Mouse (Mus musculus) liver, embryonic 14.5 days (tissue): ENCODE data around the gene Raver1. TPM values are rescaled to one million over a fixed set of nuclear protein-coding genes. Genes with fewer than 3 reads are reported as not detected.
A peak's percentile ranks its signal among the peaks of the same experiment; 100 is the strongest.

ENCODE experiments used
- ATAC-seq: fragments of 200-750 bp; cut with Nextera tagmentation; 2 replicates; pipeline ENCODE4 v1.8.0; 2017; ENCODE audit warnings: moderate number of reproducible peaks, mild to moderate bottlenecking, moderate library complexity; ENCODE audit not compliant: insufficient read depth
- DNase-seq, 3 experiments: peaks; one replicate each; pipeline ENCODE4 v3.0.0-alpha.2; 2012 to 2013; ENCODE audit warnings: low read depth in 3 of 3, low spot score in 3 of 3
- H3K27ac ChIP-seq: fragments of 300-500 bp; sonication (generic); 2 replicates; pipeline ENCODE4 v1.5.1; 2014; ENCODE audit warnings: moderate library complexity, mild to moderate bottlenecking, control low read depth, inconsistent platforms
- H3K27me3 ChIP-seq: fragments of 300-500 bp; sonication (generic); 2 replicates; pipeline ENCODE4 v1.6.1; 2014; ENCODE audit warnings: mild to moderate bottlenecking, low read length, moderate library complexity; ENCODE audit not compliant: control insufficient read depth, insufficient read depth
- H3K36me3 ChIP-seq: fragments of 300-500 bp; sonication (generic); replicated peaks from 2 replicates; pipeline ENCODE4 v1.6.1; 2014; ENCODE audit warnings: low read depth; ENCODE audit not compliant: control insufficient read depth, insufficient read depth
- H3K4me1 ChIP-seq, 2 experiments: fragments of 200-500 bp in 1 of 2; fragments of 300-500 bp in 1 of 2; sonication (generic) in 1 of 2; replicated peaks; 2 replicates each; pipeline ENCODE4 v1.6.1; 2012 to 2014; ENCODE audit warnings: antibody characterized with exemption in 1 of 2, inconsistent platforms in 1 of 2, low read length in 1 of 2; ENCODE audit not compliant: control insufficient read depth in 2 of 2, insufficient read depth in 2 of 2
- H3K4me2 ChIP-seq: fragments of 300-500 bp; sonication (generic); 2 replicates; pipeline ENCODE4 v1.6.1; 2014; ENCODE audit warnings: low read depth, mild to moderate bottlenecking, control low read depth, moderate library complexity
- H3K4me3 ChIP-seq, 2 experiments: fragments of 200-500 bp in 1 of 2; fragments of 300-500 bp in 1 of 2; sonication (generic) in 1 of 2; 2 replicates each; pipeline ENCODE4 v1.5.1; 2012 to 2014; ENCODE audit warnings: low read depth in 2 of 2, low read length in 2 of 2, mild to moderate bottlenecking in 2 of 2, control low read depth in 1 of 2, inconsistent platforms in 1 of 2, moderate library complexity in 1 of 2; ENCODE audit not compliant: insufficient read depth in 1 of 2
- H3K9ac ChIP-seq: fragments of 300-500 bp; sonication (generic); replicated peaks from 2 replicates; pipeline ENCODE4 v1.6.1; 2014; ENCODE audit warnings: mild to moderate bottlenecking, control low read depth, moderate library complexity
- H3K9me3 ChIP-seq: fragments of 300-500 bp; sonication (generic); 2 replicates; pipeline ENCODE4 v1.6.1; 2016; ENCODE audit warnings: low read length, mixed read lengths; ENCODE audit not compliant: control insufficient read depth
- CTCF ChIP-seq: IDR thresholded peaks from 2 replicates; pipeline ENCODE4 v1.5.1; 2016; ENCODE audit warnings: antibody characterized with exemption, low read depth, control low read depth
- EP300 ChIP-seq: IDR thresholded peaks from 2 replicates; pipeline ENCODE4 v1.6.1; 2016; ENCODE audit warnings: antibody characterized with exemption, low read depth
- WGBS: fragments of 180-500 bp; shearing (Covaris S2); extraction: QIAGEN DNeasy Blood & Tissue Kit; methylation state at CpG from one replicate; pipeline ENCODE4 v1.1.7; 2014; ENCODE audit not compliant: insufficient replicate concordance; 5-methylcytosine and 5-hydroxymethylcytosine counted together
- polyA plus RNA-seq, 2 experiments: library from polyadenylated mRNA; depleted of rRNA in 1 of 2; stranded (reverse) in 1 of 2; unstranded in 1 of 2; fragments of >200 nt; fragmentation: Nextera tagmentation in 1 of 2; extraction: Ambion mirVana in 1 of 2; gene quantifications; 2 replicates each; pipeline versions ENCODE4 v1.2.1 to v1.2.3; 2012 to 2014

Gene Raver1
- polyA plus RNA-seq, 2 experiments, result 21.4 to 23.4 TPM

- Histone ChIP-seq H3K9ac (peak within 1 kb of the TSS; percentile 53), H3K4me1 (peaks cover 3 to 11% of the 10 kb centered on the region in 2 experiments; a peak in 2 of 4 replicates), H3K27me3 (no peaks in the 10 kb centered on the region), H3K9me3 (no peaks in the 10 kb centered on the region), H3K36me3 (no peaks in the 10 kb centered on the region; the same call in 1 of the 2 replicates), H3K4me3 (peak within 1 kb of the TSS; percentile 60 to 76), H3K4me2 (peak within 1 kb of the TSS; percentile 77), H3K27ac (no peak within 1 kb of the TSS)
- 5% methylated on average over 37 of the region's 37 CpGs for WGBS
- peak; percentile 92 for ATAC-seq
- TF ChIP-seq CTCF (0 out of 2 replicates have a peak, but pooled peaks have one; percentile 10), EP300 (no peak)
- DNase-seq, result peak; percentile 86 to 89 (median 88)
Observed at GRCm38 (mm10) chr9:21131059-21131956, 39.5 kb upstream of the Raver1 start, which contains the start of gene Tyk2. Gene Tyk2 (minus strand): TSS chr9:21131243.

- DNase-seq (no peak), ATAC-seq (no peak)
- H3K36me3 ChIP-seq, result no peaks in the 10 kb centered on the region; the same call in 1 of the 2 replicates
- H3K27ac ChIP-seq, result no peak overlapping the region
- H3K27me3 ChIP-seq, result no peaks in the 10 kb centered on the region
- H3K4me3 ChIP-seq, result no peak overlapping the region
- H3K9ac ChIP-seq, result no peak overlapping the region
- H3K4me1 ChIP-seq, result peaks cover 0 to 4% of the 10 kb centered on the region in 2 experiments; a peak in 2 of 4 replicates
- no peaks in the 10 kb centered on the region for H3K9me3 ChIP-seq
- WGBS, result 39% methylated on average over 2 of the region's 2 CpGs
- no peak overlapping the region for H3K4me2 ChIP-seq
- TF ChIP-seq CTCF, result no peak
- TF ChIP-seq EP300, result no peak
Observed at GRCm38 (mm10) chr9:21126259-21126627, 34.4 kb upstream of the Raver1 start.

GRCm38 (mm10) chr9:21125502-21126258, 33.9 kb upstream of the Raver1 start:
- 69% methylated on average over 9 of the region's 9 CpGs for WGBS
- H3K4me2 ChIP-seq, result no peak overlapping the region
- no peaks in the 10 kb centered on the region; the same call in 1 of the 2 replicates for H3K36me3 ChIP-seq
- no peak for DNase-seq
- no peak for ATAC-seq
- TF ChIP-seq CTCF (no peak), EP300 (no peak)
- H3K9me3 ChIP-seq, result no peaks in the 10 kb centered on the region
- H3K27ac ChIP-seq, result no peak overlapping the region
- no peaks in the 10 kb centered on the region for H3K27me3 ChIP-seq
- peaks cover 0 to 4% of the 10 kb centered on the region in 2 experiments; a peak in 2 of 4 replicates for H3K4me1 ChIP-seq
- no peak overlapping the region for H3K9ac ChIP-seq
- H3K4me3 ChIP-seq, result no peak overlapping the region

GRCm38 (mm10) chr9:21124837-21125236, 33.0 kb upstream of the Raver1 start:
- DNase-seq (no peak), ATAC-seq (no peak)
- H3K9me3 ChIP-seq, result no peaks in the 10 kb centered on the region
- no peak overlapping the region for H3K9ac ChIP-seq
- H3K4me3 ChIP-seq, result no peak overlapping the region
- H3K4me1 ChIP-seq, result no peaks in the 10 kb centered on the region
- H3K4me2 ChIP-seq, result no peak overlapping the region
- no peaks in the 10 kb centered on the region for H3K27me3 ChIP-seq
- no peak overlapping the region for H3K27ac ChIP-seq
- WGBS, result 62% methylated on average over 5 of the region's 5 CpGs
- TF ChIP-seq EP300 (no peak), CTCF (no peak)
- no peaks in the 10 kb centered on the region; the same call in 1 of the 2 replicates for H3K36me3 ChIP-seq

GRCm38 (mm10) chr9:21121483-21121882, 29.7 kb upstream of the Raver1 start:
- no peak overlapping the region for H3K27ac ChIP-seq
- H3K9me3 ChIP-seq, result no peaks in the 10 kb centered on the region
- H3K27me3 ChIP-seq, result no peaks in the 10 kb centered on the region
- H3K4me2 ChIP-seq, result no peak overlapping the region
- WGBS, result 77% methylated on average over 16 of the region's 16 CpGs
- no peaks in the 10 kb centered on the region; the same call in 1 of the 2 replicates for H3K36me3 ChIP-seq
- ATAC-seq, result no peak
- no peaks in the 10 kb centered on the region for H3K4me1 ChIP-seq
- no peak for DNase-seq
- no peak overlapping the region for H3K9ac ChIP-seq
- TF ChIP-seq EP300, result no peak
- no peak overlapping the region for H3K4me3 ChIP-seq
